Mouse (Mus musculus): ENCODE results near the gene Atp5b. TPM values are rescaled to one million over a fixed set of nuclear protein-coding genes. Genes with fewer than 3 reads are reported as not detected.
"Not testable (repeated sequence)": the region's sequence is repeated elsewhere in the genome, so short reads cannot be mapped to it uniquely, and the experiment has no call there.

Atp5b gene
- 1,867 and 2,007 TPM in 2 replicates for total RNA-seq (2014; fragmentation: Nextera tagmentation)
- total RNA-seq (2017) = 1,997 and 2,300 TPM in 2 replicates

GRCm38 (mm10) chr10:128082880-128083421 lies at the start of gene Atp5b:
Atp5b (plus strand) TSS chr10:128083273.
- ATAC-seq (replicated peaks; ENCODE audit: poor library complexity, severe bottlenecking) = peak; percentile 92

GRCm38 (mm10) chr10:128036746-128037425 lies 46.2 kb upstream of the Atp5b start:
- ATAC-seq (replicated peaks; ENCODE audit: poor library complexity, severe bottlenecking) = peak; percentile 47

GRCm38 (mm10) chr10:128037921-128038320 lies 45.2 kb upstream of the Atp5b start:
- no peak for ATAC-seq (replicated peaks; ENCODE audit: poor library complexity, severe bottlenecking)

GRCm38 (mm10) chr10:128039167-128039566 lies 43.9 kb upstream of the Atp5b start:
- no peak for ATAC-seq (replicated peaks; ENCODE audit: poor library complexity, severe bottlenecking)

GRCm38 (mm10) chr10:128039858-128040257 lies 43.2 kb upstream of the Atp5b start:
- no peak for ATAC-seq (replicated peaks; ENCODE audit: poor library complexity, severe bottlenecking)

- ATAC-seq (replicated peaks; ENCODE audit: poor library complexity, severe bottlenecking) = no peak
Measured at GRCm38 (mm10) chr10:128040293-128040692, 42.8 kb upstream of the Atp5b start.

GRCm38 (mm10) chr10:128041636-128042035 lies 41.4 kb upstream of the Atp5b start:
- ATAC-seq (replicated peaks; ENCODE audit: poor library complexity, severe bottlenecking) = no peak

GRCm38 (mm10) chr10:128042466-128042865 lies 40.6 kb upstream of the Atp5b start:
- ATAC-seq (replicated peaks; ENCODE audit: poor library complexity, severe bottlenecking) = no peak

- no peak for ATAC-seq (replicated peaks; ENCODE audit: poor library complexity, severe bottlenecking)
Measured at GRCm38 (mm10) chr10:128043041-128043835, 39.8 kb upstream of the Atp5b start.

- no peak for ATAC-seq (replicated peaks; ENCODE audit: poor library complexity, severe bottlenecking)
Measured at GRCm38 (mm10) chr10:128048157-128048556, 34.9 kb upstream of the Atp5b start.

GRCm38 (mm10) chr10:128049741-128050140 lies 33.3 kb upstream of the Atp5b start:
- ATAC-seq (replicated peaks; ENCODE audit: poor library complexity, severe bottlenecking) = no peak

GRCm38 (mm10) chr10:128050355-128050754 lies 32.7 kb upstream of the Atp5b start:
- ATAC-seq (replicated peaks; ENCODE audit: poor library complexity, severe bottlenecking) = no peak

GRCm38 (mm10) chr10:128051589-128051988 lies 31.5 kb upstream of the Atp5b start:
- ATAC-seq (replicated peaks; ENCODE audit: poor library complexity, severe bottlenecking) = no peak

GRCm38 (mm10) chr10:128052136-128052535 lies 30.9 kb upstream of the Atp5b start:
- ATAC-seq (replicated peaks; ENCODE audit: poor library complexity, severe bottlenecking) = not testable (repeated sequence)

- no peak for ATAC-seq (replicated peaks; ENCODE audit: poor library complexity, severe bottlenecking)
Measured at GRCm38 (mm10) chr10:128053001-128053400, 30.1 kb upstream of the Atp5b start.

- peak; percentile 1; the same call in 1 of the 2 replicates for ATAC-seq (replicated peaks; ENCODE audit: poor library complexity, severe bottlenecking)
Measured at GRCm38 (mm10) chr10:128058184-128058583, 24.9 kb upstream of the Atp5b start.

- peak; percentile 82 for ATAC-seq (replicated peaks; ENCODE audit: poor library complexity, severe bottlenecking)
Measured at GRCm38 (mm10) chr10:128058601-128059151, 24.4 kb upstream of the Atp5b start, which contains the start of gene Ptges3. Ptges3 (plus strand) TSS chr10:128058954.

GRCm38 (mm10) chr10:128059207-128059981 lies 23.7 kb upstream of the Atp5b start:
- ATAC-seq (replicated peaks; ENCODE audit: poor library complexity, severe bottlenecking) = peak; percentile 67

GRCm38 (mm10) chr10:128061109-128061508 lies 22.0 kb upstream of the Atp5b start:
- ATAC-seq (replicated peaks; ENCODE audit: poor library complexity, severe bottlenecking) = no peak
